Mouse (Mus musculus) c-Kit-positive CD71-positive TER-119-positive erythroid progenitor cells, embryonic 14.5 days (primary cell): ENCODE results near the gene Hist1h3i.

Experiments
- DNase-seq: peaks from one replicate; pipeline ENCODE4 v3.0.0-alpha.2; 2013; ENCODE audit warnings: low spot score

The Hist1h3i gene

DNA sequence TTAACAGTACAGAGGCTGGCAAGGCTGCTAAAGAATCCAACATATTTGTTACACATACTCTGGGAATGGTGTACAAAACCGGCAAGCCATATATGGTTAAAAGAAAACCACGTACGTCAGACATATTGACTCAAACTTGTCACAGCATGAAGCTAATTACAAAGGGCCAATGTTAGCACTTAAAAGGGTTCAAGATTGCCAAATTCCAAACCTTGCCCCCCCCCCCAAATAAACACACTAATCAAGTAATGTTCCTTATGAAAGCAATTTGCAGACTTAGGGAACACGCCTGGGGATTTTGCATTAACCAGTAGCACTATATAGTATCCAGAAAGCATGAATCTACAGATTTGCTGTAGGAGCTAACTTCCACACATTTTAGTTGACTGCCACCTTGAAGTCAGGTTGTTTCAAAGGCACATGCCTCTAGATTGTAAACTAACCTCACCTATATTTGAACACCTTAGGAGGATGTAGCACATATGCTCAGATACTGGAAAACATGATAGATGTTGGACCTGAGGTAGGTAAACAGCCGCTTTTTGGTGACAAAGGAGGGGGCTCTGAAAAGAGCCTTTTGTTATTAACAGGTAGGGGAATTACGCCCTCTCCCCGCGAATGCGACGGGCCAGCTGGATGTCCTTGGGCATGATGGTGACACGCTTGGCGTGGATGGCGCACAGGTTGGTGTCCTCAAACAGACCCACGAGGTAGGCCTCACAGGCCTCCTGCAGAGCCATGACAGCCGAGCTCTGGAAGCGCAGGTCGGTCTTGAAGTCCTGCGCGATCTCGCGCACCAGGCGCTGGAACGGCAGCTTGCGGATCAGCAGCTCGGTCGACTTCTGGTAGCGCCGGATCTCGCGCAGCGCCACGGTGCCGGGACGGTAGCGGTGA, 562 bp downstream of the Hist1h3i start:
- DNase-seq: peak; percentile 78

DNA sequence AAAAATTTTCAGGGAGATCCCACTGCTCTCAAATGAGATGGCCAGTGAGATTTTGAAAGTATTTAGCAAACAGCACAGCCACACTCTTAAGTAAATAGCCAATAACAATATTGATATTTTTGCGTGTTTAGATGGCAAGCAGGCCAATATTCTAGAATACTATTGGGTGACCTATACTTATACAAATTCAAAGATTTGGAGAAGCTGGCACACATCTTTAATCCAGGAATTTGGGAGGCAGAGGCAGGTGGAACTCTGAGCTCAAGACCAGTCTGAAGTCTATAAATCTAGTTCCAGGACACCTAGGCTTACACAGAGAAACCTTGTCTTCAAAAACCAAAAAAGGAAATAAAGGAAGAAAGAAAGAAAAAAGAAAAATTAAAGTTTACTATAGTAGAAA, 1.5 kb downstream of the Hist1h3i start:
- peak; percentile 37 for DNase-seq

DNA sequence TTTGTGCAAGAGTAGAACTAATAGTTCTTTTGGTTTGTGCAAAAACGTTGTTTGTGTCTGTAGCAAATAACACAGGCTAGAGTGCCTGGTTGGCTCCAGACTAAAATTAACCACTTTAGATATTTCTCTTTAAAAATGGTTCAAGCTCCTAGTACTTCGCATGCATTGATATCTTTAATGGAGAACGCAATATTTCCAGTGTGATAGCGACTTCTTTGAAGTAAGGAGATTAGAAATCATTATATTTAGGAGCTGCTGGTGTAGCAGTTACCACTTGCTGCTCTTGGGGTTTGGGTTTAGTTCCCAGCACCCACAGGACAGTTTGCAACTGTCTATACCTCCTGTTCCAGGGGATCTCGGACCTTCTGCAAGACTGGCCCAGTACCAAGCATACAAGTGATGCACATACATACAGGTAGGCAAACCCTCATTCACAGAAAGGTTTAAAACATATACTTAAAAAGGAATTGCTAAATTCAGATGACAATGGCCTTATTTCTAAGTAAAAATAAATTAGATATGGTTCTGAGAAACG, 2.1 kb downstream of the Hist1h3i start:
- peak; percentile 56 for DNase-seq

DNA sequence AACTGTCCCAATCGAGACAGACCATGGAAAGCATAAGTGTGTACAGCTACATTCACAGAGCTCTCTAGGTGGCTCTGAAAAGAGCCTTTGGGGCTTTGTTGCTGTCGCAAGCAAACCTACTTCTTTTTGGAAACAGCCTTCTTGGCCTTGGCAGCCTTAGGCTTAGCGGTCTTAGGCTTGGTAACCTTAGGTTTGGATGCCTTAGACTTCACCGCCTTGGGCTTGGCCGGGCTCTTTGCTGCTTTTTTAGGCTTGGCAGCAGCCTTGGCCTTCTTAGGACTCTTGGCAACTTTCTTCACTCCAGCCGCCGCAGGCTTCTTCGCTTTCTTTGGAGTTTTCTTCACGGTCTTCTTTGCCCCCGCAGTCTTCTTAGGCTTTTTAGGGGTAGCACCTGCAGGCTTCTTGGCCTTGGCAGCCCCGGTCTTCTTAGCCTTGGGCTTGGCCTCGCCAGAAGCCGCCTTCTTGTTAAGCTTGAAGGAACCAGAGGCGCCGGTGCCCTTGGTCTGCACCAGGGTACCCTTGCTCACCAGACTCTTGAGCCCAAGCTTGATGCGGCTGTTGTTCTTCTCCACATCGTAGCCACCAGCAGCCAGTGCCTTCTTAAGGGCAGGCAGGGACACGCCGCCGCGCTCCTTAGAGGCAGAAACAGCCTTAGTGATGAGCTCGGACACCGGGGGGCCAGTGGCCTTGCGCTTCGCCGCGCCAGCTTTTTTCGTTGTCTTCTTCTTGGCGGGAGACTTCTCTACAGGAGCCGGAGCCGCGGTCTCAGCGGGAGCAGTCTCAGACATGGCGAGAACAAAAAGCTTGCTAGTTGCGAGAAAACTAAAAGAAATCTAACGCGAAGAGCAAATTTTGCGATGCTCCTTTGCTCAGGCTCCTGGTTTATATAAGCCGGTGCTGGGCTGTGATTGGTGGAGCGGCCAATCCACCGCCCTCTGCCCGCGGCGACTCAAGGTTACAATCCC, 3.1 kb downstream of the Hist1h3i start, which contains the start of gene Hist1h1b:
TSS of gene Hist1h1b (minus strand) at position 859 of the 965 bp plus-strand sequence.
- DNase-seq: peak; percentile 93

DNA sequence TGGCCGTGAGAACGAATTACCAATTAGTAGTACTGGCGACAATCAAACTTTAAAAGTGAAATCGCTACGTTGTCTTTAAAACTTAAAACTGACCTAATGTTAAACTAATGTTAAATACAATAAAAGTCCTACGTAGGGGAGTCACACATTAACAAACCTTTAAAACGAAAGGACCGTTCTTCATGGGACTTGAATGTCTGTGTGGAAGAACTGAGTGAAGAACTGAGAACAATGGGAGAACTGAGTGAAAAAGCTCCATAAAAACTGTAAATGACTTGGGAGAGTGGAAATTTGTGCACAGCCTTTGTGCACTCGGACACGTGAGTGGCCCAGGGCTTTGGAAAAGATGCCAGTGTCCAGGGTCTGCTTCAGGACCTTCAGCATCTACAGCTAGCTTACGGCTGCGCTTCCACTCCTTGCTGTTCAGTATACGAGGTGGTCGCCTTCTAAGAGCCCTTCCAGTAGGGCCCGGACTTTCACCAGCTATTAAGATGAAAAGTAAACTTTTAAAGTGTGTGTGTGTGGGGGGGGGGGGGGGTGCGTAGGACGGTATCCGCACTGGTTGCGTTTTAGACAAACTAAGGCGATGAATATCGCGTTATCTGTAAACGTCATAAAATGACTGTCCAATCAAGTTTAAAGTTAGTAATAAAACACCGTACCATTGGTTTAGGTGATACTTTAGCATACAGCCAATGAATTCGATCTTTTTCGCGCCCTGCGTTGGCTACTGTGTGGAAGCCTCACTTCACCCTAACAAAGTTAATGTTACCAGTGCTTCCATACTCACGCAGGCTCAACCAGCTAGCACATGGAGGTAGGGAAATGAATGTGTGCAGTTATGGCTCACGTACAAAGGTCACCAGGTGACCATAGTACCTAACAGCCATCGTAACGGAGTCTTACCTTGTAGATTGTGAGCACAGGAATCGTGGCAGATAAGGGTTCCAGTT, 4.1 kb downstream of the Hist1h3i start:
- DNase-seq: peak; percentile 92

DNA sequence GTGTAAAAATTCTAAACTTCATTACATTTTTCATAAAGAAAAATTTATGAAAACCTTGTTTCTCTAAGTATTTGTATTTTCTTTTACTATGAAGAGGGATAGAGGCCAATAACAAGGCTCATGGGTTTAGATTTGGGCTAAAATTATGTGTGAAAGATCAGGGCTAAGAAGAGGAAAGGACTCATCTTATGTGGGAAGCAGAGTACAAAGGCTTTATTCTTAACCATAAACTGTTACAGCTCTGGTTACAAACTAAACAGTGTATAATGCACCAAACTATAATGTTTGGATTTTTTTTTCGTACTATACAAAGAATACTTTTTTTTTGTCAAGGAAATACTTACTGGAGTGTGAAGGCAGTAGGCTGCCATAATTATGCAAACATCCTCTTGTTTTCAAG, 27.5 kb downstream of the Hist1h3i start:
- no peak for DNase-seq

DNA sequence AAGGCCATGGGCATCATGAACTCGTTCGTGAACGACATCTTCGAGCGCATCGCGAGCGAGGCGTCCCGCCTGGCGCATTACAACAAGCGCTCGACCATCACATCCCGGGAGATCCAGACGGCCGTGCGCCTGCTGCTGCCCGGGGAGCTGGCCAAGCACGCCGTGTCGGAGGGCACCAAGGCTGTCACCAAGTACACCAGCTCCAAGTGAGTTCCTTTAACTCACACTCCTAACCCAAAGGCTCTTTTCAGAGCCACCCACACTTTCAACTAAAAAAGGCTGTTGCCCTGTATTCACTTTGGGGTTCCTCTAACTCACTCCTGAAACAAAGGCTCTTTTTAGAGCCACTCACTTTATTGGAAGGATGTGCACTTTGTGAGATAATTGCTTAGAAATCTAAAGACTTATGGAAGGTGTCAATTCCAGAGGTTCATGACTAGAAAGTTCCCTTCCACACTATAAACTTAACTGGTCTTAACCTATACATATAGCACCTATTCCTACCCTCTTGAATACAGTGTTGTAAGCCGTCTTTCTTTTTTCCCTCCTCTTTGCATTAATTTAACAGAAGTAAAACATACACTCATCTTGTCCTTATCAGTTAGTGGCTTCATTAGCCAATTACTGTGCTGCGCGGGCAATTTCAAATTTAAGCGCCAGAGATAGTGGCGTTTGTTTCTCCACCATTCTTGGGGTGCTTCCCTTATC, 28.7 kb downstream of the Hist1h3i start:
- DNase-seq: peak; percentile 91

DNA sequence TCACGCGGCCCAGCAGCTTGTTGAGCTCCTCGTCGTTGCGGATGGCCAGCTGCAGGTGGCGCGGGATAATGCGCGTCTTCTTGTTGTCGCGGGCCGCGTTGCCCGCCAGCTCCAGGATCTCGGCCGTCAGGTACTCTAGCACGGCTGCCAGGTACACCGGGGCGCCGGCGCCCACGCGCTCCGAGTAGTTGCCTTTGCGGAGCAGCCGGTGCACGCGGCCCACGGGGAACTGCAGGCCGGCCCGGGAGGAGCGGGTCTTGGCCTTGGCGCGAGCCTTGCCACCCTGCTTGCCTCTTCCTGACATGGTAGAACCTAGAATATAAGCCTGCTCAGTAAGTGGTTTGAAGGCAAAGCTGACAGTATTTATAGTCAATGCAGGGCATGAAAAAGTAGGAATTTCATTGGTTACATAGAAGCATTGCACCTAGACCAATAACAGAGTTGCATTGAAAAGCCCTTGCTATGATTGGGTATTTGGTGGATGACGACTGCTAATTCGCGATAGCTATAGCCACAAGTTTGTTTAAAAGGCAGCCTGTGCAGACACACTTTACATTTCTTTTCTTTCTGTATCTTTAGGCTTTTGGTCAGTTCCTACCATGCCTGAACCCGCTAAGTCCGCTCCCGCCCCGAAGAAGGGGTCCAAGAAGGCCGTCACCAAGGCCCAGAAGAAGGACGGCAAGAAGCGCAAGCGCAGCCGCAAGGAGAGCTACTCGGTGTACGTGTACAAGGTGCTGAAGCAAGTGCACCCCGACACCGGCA, 29.5 kb downstream of the Hist1h3i start, which contains the start of the genes Hist1h2ak and Hist1h2bn:
TSS of gene Hist1h2ak (minus strand) at position 304 of the 762 bp plus-strand sequence.
TSS of gene Hist1h2bn (plus strand) at position 600 of the 762 bp plus-strand sequence.
- peak; percentile 99 for DNase-seq

DNA sequence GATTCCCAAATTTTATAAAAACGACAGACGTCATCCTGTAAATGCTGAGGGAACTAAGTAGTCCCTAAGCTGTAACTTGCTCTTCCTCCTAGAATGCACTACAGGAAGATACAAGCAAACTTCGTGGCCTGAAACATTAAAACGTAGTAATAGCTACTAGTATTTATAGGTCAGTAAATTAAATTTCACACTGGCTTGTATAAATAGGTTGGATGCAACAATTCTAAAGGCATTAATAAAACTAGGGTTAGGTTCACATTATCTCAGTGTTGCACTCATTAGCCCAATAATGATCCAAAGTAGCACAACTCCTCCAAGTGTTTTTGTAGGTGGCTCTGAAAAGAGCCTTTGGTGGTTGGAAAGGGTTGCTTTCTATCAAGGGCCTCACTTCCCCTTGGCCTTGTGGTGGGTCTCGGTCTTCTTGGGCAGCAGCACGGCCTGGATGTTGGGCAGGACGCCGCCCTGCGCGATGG, 30.1 kb downstream of the Hist1h3i start:
- DNase-seq: peak; percentile 73

DNA sequence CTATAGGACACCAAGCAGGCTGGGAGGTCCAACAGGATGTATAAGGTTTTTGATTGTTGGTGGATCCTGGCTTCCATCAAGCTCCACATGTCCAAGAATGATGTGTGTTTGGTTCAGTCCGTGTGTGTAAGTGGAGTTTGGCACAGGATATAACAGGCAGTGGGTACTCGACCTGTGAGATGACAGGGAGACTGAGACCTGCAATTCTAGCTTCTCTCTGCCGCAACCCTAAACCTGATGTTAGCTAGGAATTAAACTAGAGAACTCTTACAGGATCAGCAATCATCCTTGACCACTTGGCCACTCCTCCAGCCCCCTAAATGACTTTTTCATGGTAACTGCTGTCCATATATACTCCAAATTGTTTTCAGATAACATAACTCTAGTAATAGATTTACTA, 30.8 kb downstream of the Hist1h3i start:
- no peak for DNase-seq

DNA sequence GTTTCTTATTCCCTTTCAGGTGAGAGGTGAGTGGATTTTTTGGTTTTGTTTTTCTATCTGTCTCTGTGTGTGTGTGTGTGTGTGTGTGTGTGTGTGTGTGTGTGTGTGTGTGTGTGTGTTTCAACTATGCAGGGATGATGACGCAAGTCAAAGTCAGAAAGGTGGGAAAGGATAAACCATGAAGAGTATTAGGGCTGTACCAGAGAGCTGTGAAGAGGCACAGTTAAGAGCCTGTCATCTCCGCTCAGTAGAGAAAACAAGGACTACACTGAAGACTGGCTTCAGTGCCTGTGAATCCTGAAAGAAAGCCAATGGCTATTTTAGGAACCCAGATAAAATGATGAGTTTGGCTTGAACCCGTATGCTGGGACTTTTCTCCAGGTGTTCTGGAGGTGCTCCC, 31.3 kb downstream of the Hist1h3i start:
- DNase-seq: peak; percentile 47

DNA sequence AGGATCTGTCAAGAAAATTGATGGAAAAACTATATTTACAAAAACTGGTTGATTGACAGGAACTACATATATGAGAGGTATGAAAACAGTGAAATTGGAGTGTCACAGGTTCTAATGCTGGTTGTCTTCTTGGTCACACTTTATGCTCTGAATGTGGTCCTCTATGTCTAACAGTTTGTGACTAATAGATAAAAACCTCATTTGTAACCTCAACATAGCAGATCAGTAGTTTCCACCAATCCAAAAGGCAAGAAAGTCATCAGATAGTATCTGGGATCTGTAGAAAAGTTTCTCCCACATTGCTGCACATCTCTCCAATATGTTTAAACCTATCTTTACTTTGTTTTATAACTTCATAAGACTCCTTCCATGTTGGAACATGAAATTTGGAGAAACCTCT, 31.8 kb downstream of the Hist1h3i start:
- peak; percentile 54 for DNase-seq

DNA sequence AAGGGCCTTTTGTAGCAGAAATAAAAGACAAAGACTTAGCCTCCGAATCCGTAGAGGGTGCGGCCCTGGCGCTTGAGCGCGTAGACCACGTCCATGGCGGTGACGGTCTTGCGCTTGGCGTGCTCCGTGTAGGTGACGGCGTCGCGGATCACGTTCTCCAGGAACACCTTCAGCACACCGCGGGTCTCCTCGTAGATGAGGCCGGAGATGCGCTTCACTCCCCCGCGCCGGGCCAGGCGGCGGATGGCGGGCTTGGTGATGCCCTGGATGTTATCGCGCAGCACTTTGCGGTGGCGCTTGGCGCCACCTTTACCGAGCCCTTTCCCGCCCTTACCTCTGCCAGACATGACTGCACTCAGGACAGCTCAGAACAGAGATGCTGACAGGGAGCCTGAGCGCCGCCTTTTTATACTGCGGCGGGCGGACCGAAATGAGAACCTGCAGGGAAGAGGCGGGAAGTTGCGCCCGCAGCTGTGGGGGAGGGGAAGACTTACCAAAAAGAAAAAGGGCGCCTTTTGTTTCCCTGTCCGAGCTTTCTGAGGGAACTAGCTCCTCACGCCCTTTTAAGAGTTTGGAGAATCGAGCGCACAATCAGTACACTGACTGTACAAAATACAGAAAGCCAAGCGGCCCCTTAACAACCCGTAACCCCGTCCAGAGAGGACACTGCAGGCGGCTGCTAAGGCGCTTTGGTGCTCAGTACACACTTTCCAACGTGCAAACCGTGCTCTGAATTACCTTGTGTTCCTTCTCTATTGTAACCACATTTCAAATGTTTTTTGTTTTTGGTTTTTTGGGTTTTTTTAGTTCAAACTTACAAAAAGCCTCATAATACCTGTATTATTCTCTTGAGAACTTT, 32.8 kb downstream of the Hist1h3i start, which contains the start of gene Hist1h4k:
TSS of gene Hist1h4k (minus strand) at position 347 of the 859 bp plus-strand sequence.
- DNase-seq: peak; percentile 93

DNA sequence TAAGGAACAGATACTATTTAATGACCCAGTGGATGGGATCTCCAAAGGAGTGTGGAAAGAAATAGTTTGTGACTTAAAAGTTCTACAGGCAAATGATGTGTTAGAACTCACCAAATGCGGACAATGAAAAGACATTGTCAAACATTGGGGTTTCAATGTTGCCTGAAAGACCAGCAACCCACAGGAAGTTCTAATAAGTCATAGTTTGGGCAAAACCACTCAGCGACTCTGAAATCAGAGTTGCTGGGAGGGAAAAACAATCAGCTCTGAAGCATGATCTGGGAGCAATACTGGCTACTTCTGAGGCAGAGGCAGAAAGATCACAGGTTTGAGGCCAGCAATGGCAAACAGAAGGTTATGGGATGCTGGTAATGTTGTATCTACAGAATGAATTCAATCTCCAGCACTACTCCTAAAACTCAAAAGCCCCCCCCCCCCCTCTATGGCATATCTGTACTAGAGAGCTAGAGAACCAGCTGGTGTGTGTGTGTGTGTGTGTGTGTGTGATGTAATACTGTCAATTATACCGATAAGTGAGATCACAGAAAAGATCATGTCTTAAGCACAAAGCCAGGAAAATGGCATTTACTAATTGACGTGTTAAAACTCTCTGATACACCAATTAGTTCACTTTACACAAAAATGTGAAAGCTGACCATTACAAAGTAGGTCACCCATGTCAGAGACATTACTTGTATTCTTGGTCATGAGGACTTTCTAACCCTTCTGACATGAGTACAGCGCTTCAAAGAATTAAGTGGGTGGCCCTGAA, 33.6 kb downstream of the Hist1h3i start:
- peak; percentile 64 for DNase-seq

DNA sequence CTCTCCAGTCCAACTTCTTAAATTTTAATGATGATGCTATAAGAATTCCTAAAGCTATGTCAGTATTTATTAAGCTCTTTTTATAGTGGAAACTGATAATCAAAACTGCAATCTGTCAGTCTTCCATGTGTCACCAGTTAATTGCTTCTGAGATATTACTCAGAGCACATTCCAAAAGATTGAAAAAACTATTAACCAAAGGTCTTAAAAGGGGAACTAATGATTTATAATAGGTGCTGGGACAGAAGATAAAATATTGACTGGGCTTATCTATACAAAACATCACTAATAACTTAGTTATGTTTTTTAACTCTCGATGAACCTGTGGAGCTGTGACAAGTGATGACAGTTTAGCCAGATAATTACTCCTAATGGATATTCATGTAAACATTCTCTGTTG, 38.2 kb downstream of the Hist1h3i start:
- no peak for DNase-seq

DNA sequence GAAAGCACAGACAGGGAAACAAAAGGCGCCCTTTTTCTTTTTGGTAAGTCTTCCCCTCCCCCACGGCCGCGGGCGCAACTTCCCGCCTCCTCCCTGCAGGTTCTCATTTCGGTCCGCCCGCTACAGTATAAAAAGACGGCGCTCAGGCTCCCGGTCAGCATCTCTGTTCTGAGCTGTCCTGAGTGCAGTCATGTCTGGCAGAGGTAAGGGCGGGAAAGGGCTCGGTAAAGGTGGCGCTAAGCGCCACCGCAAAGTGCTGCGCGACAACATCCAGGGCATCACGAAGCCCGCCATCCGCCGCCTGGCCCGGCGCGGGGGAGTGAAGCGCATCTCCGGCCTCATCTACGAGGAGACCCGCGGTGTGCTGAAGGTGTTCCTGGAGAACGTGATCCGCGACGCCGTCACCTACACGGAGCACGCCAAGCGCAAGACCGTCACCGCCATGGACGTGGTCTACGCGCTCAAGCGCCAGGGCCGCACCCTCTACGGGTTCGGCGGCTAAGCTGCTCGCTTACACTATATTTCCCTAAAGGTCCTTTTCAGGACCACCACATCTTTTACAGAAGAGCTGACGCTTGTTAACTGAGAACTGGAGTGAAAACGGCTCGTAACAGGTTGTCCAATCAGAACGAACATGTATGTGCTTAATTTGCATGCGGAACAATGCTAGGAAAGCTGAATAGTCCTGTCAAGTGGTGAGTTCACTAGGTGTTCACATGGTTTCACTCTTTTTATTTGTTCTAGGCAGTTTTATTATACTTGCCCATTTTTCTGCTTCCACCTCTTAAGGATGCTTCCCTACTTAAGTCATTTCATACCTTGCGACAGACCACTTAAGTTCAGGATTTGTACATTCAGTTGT, 48.0 kb downstream of the Hist1h3i start, which contains the start of gene Hist1h4j:
TSS of gene Hist1h4j (plus strand) at position 159 of the 862 bp plus-strand sequence.
- peak; percentile 88 for DNase-seq
